Mouse (Mus musculus) gastrocnemius, postnatal 10 days (tissue): Measurements from ENCODE around the gene Pik3c2b. TPM values are rescaled to one million over a fixed set of nuclear protein-coding genes. Genes with fewer than 3 reads are reported as not detected.
"Not testable (repeated sequence)": the region's sequence is repeated elsewhere in the genome, so short reads cannot be mapped to it uniquely, and the experiment has no call there.

Experiments used
- DNase-seq: peaks from one replicate; pipeline ENCODE4 v3.0.0; 2021; ENCODE audit warnings: mixed read lengths
- long read RNA-seq, 2 experiments: library from polyadenylated mRNA; stranded (forward); transcript quantifications; one replicate each; pipeline ENCODE4 v2.0.0; 2021
- total RNA-seq, 2 experiments: library from RNA; stranded (reverse); gene quantifications; 2 replicates each; pipeline ENCODE4 v1.2.3; 2021

Pik3c2b gene
- 10 to 100 TPM; 29.9 to 38.2 TPM for total RNA-seq
- long read RNA-seq, experiment 1, partial matches to known transcripts, result 6 of 14 reads
- long read RNA-seq, experiment 1, other reads (novel, unspliced or antisense), result 8 of 14 reads
- long read RNA-seq, experiment 2, partial matches to known transcripts, result 1 of 7 reads
- long read RNA-seq, experiment 2, other reads (novel, unspliced or antisense), result 6 of 7 reads

DNA sequence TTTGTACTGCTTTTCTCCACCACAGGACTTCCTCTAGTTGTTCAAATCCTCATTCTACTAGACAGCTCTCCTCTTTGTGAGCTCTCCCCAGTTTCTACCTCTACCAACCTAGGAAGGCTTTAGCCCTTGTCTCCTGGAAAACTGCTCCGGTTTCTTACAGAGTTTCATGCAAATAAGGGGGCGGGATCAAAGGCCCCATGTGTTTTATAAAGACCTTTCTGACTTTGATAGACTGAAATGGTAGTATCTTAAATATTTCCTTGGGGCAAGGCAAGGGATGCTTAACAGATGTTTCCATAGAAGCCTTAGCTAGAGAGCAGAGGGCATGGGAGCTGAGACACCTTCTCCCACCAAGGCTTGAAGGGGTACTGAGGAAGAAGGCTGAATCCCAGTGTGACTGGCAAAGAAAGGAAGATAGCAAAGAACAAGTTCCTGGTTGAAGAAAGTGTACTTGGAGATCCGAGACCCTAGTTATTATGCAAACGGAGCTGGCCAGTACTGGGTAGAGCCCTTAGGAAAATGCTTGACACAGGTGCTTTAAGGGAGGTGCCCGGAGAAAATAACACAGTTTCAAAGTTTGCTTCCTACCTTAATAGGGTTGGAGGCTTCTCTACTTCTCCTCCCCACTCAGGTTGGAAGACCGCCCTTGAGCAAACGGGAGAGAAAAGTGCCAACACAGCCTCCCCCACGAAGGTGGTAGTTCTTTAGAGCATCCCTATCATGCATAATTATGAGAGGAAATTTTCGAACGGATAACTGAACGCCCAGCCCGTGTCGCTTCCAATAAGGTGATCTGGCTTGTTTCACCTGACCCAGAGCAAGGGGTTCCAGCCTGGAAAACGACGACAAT is at the start of gene Pik3c2b:
Pik3c2b (plus strand) TSS at position 657 of the 850 bp plus-strand sequence.
- no peak for DNase-seq

DNA sequence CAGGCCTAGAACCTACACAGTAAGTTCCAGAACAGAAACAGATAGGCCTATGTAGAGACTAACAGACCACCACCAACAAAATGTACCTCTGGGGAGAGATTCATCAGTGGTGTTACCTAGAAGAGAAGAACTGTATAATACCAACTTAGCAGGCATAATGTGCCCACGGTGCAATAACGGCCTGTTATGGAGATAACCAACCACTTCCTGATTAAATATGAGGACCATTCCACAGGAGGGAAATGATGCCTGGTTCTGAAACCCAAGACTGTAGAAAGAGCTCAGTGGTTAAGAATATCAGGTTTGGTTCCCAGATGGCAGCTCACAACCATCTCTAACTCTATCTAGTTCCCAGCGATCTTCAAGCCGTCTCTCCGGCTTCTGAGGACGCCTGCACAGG is 45.1 kb upstream of the Pik3c2b start:
- DNase-seq, result no peak

DNA sequence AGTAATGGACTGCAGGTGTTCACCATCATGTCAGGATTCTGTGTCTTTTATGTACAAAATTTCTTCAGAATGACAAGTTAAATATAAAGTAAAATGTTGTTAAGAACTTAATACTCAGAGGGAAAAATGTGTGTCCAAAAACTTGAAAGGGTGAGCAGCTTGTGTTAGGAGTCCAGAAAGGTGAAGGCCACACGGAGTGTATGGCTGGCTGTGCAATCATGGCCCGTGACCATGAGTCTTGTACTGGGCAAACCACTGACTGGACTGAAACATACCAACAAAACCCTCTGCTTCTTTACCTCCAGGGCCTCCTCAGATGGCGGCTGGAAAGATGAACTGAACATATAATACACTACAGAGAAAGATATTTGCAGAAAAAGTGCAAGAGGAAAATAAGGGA is 38.9 kb upstream of the Pik3c2b start:
- no peak for DNase-seq

DNA sequence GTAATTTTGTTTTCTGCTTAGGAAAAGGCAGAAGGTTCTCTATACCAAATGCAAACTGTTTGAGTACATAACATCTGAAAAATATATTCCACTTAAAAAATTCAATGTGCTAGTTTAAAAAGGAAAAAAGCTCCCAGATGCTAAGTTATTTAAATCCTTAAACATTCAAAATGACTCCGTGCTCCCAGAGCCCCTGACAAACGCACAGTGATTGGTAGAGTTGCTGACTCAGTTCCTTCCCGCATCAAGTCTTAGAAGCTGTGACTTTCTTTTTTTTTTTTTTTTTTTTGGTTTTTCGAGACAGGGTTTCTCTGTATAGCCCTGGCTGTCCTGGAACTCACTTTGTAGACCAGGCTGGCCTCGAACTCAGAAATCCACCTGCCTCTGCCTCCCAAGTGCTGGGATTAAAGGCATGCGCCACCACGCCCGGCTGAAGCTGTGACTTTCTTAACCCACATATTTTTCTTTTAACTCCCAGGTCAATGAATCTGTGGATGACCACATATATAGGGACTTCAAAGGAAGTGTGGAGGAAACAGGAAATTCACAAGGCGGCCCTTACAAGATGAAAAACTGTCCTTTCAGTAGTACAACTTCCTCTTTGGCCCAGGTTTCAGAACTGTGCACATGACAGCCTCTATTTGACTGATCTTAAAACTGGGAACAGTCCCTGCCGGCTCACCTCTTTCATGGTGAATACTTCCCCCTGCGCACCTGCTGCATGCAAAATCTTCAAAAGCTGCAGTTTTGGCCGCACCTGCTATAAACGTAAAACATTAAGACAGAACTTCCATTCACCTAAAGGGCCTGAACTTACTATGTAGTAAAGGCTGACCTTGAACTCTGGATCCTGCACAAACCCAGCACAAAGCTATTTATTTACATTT is 33.3 kb upstream of the Pik3c2b start:
- DNase-seq, result no peak

DNA sequence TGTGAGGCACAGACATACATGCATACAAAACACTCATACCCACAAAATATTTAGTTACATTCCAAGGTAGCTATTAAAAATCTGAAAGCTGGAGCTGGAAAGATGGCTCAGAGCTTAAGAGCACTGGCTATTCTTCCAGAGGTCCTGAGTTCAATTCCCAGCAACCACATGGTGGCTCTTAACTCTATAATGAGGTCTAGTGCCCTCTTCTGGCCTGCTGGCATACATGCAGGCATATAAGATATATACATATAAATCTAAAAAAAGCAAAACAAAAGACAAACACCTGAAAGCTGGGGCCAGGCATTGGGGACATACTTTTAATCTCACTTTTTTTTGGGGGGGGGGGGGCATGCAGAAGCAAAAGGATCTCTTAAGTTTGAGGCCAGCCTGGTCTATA is 32.1 kb upstream of the Pik3c2b start:
- DNase-seq, result no peak

DNA sequence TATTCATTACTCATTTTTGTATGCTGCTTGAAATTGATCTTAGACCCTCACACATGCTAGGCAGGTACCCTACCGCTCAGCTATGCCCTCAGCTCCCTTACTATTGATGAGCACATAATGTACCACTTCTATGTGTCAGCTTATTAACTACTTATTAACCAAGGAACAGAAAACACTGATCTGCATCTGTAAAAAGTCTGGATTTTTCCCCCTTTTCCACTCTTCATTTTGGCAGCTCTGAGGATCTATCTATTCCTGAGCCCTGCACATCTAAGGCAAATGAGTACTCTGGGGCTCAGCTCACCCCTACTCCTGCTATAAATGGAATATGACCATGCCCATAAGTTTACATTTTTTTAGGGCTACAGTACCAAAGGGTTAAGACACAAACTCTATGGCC is 31.3 kb upstream of the Pik3c2b start:
- DNase-seq, result no peak

DNA sequence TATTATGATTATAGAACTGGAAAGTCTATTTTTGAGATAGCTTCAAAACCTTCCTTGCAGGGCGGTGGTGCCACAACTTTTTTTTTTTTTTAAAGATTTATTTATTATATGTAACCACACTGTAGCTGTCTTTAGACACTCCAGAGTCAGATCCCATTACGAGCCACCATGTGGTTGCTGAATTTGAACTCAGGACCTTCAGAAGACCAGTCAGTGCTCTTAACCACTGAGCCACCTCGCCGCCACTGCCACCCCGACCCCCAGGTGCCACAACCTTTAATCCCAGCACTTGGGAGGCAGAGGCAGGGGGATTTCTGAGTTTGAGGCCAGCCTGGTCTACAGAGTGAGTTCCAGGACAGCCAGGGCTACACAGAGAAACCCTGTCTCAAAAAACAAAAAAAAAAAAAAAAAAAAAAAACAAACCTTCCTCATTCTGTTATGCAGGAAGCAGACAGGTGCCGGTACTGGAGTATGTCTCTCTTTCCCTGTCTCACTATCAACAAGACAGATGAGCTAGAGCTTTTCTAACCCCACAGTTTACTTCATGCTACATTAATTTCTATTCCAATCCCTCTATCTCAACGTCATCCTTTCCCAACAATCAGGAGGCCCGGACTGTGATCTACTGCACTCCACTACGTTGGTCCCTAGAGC is 28.6 kb upstream of the Pik3c2b start:
- no peak for DNase-seq

DNA sequence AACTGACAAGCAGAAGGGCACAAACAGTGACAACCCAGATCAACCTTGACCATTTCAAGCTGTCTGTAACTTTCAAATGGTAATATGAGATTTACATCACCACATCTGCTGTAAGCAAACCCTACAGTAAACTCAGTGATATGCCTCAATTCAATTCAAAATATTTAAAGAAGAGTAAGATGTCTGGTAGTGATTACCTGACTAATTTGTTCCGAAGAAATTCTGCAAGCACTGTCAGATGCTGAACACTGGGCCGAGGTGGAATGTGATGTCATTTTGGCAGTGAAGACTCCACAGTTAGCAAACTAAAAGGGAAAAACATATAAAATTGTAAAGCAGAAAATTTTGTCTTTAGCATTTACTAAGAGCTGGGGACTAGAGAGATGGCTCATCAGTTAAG is 26.9 kb upstream of the Pik3c2b start:
- DNase-seq, result no peak

DNA sequence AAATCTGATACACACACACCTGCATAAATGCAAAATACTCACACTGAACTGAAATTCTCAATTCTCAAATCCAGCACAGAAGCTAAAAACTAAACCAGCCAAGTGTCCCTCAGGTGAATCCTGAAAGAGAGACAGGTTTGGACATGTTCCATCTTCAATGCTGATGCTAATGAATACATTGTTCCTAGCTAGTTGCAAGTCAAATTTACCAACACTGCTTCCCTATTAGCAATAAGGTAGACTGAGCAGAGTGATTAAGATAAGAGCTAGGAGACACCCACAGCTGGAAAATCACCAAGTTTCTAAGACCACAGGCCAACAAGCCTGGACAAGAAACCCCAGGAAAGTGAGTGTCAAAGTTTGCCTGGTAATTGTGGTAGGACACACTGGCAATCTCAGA is 26.2 kb upstream of the Pik3c2b start:
- no peak for DNase-seq

DNA sequence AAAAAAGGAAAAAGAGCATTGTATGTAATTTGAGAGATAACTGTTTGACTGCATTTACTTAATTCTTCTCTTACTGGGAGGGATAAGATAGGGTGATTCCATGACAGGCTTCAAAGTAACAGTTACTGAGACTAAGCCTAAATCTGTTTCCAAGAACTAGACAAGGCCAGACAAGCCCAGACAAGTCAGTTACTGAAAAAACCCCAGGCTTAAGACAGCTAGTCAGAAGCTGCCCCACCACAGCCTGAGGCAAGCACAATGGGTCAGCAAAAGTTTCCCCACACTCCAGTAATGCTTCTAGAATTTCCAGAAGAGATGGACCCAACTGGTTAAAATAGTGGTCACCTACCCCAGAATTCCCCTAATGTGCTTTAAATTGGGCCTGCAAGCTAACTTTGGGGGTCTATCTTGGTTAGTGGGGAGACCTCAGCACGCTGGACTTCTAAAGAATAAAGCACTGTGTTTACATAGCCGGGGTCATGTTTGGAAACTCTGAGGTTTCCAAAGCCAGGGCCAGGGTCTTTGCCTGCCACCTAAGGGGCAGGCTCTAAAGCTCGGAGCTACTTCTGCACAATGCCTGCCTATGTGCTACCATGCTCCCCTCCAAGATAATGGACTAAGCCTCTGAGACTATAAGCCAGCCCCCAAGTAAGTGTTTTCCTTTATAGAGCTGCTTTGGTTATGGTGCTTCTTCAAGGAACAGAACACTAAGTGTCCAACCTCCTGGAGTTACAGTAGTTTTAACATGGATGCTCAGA is 25.2 kb upstream of the Pik3c2b start:
- no peak for DNase-seq

DNA sequence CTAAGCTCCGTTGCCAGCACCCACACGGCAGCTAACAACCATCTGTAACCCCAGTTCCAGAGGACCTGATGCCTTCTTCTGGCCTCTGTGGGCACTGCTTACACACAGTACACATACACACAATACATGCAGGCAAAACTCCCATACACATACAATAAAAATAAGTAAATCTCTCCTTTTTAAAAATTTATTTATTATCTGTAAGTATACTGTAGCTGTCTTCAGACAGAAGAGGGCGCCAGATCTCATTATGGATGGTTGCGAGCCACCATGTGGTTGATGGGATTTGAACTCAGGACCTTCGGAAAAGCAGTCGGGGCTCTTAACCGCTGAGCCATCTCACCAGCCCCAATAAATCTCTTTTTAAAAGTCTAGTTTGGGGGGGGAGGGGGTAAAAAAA is 24.1 kb upstream of the Pik3c2b start:
- DNase-seq, result no peak

DNA sequence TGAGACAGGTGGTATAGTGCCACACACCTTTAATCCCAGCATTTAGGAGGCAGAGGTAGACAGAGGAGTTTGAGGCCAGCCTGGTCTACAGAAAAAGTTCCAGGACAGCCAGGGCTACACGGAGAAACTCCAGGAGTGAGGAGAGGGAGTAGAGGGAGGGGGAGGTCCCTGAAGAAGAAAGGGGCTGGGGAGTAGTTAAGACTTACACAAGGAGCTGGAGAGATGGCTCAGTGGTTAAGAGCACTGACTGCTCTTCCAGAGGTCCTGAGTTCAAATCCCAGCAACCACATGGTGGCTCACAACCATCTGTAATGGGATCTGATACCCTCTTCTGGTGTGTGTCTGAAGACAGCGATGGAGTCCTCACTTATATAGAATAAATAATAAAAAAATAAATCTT is 23.5 kb upstream of the Pik3c2b start:
- not testable (repeated sequence) for DNase-seq

DNA sequence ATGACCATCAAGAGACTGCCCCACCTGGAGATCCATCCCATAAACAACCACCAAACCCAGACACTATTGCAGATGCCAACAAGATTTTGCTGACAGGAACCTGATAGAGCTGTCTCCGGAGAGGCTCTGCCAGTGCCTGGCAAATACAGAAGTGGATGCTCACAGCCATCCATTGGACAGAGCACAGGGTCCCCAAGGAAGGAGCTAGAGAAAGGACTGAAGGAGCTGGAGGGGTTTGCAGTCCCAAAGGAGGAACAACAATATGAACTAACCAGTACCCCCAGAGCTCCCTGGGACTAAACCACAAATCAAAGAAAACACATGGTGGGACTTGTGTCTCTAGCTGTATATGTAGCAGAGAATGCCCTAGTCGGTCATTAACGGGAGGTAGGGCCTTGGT is 21.7 kb upstream of the Pik3c2b start:
- DNase-seq, result not testable (repeated sequence)

DNA sequence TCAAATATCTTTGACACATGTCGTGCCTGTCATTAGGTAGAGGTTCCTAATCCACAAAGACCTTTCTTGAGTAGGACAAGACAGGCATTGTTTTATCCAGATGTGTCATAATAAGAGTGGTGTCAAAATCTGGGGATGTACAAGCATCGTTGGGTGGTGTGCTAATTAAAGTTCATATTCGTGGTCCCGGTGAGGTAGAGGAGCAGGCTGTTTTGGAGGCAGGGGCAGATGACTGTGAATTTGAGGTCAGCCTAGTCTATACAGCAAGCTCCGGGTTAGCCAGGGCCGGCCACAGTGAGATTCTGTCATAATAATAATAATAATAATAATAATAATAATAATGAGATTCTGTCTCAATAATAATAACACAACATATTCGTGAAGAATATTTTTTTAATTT is 21.0 kb upstream of the Pik3c2b start:
- no peak for DNase-seq

DNA sequence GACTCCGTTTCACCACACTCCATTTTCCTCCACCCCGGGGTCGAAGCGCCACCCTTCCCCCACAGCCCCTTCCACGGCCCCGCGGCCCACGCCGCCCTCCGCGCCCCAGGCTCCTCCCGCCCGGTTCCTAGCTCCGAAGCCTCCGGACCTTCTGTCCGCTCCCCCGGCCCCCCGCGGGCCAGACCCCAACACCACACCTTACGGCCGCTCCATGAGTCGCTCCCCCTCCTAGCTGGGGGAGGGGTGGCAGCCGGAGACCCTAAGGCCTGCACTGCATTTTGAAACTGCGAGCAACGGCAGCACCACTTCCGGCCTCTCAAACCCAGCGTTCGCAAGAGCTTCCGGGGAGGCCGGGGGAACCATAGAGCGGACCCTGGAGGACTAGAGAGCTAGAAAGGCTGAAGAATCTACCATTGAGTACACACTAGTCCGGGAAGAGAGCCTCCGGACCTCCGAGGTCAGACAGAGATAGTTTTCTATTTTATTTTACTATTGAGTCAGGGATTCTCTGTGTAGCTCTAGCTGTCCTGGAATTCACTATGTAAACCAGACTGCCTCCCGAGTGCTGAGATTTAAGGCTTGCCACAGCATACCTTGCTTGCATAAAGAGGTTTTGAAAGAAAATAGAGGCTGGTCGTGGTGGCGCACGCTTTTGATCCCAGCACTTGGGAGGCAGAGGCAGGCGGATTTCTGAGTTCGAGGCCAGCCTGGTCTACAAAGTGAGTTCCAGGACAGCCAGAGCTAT is 20.2 kb upstream of the Pik3c2b start:
- DNase-seq, result peak; percentile 74

DNA sequence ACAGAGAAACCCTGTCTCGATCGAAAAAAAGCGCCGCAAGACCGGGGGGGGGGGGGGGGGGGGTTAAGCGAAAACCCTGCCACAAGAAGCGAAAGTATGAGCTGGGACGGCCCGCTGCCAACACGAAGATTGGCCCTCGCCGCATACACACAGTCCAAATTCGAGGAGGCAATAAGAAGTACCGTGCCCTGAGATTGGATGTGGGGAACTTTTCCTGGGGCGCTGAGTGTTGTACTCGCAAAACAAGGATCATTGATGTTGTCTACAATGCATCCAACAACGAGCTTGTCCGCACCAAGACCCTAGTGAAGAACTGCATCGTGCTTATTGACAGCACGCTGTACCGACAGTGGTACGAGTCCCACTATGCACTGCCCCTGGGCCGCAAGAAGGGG is 19.7 kb upstream of the Pik3c2b start:
- DNase-seq, result not testable (repeated sequence)

DNA sequence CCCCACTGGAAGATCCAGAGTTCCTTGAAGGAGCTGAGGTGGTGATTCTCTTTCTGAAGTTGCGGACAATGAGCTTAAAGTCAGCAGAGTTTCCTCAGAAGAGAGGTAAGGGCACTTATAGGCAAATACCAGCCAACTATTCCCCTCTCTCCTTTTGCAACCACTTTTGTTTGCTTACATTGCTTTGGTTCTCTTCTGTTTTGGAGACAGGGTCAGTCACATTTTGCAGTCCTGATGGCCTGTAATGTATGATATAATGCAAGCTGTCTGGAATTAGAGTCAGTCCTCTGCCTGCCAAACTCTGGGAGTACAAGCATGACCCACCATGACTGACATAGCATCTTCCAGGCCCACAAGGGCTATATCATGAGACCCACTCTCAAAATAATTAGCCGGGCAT is 18.3 kb upstream of the Pik3c2b start:
- no peak for DNase-seq

DNA sequence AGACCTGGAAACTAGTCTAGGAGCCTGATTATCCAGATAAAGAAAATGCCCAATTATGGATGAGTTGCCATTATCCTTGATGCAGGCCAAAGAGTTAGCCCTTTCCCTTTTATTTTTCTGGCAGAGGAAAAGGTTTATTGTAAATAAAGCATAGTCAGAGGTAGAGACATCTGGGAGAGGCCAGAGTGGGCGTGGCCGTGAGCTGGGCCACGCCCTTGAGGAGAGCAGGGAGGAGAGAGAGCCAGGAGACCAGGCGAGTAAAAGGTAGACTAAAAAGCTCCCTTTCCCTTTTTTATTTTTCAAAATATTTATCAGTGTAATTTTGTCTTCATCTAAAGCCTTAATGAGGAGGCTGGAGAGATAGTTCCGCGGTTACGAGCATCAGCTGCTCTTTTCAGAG is 17.5 kb upstream of the Pik3c2b start:
- DNase-seq, result no peak

DNA sequence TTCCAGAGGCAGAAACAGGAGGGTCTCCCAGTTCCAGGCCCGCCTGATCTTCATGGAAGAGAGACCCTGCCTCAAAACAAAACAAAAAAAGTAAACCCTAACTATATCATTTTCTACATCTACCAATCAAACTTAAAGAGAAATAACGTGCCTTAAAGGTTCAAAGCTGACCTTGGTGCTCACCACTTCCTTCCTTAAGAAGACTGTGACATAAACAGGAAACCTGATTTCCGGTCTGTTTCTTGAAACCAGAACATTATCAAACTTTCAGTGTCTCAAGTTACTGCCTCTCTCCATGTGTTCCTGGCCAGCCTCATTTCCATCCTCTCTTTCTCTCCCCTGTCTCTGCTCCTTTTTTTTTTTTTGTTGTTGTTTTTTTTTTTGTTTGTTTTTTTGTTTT is 15.7 kb upstream of the Pik3c2b start:
- DNase-seq, result no peak

DNA sequence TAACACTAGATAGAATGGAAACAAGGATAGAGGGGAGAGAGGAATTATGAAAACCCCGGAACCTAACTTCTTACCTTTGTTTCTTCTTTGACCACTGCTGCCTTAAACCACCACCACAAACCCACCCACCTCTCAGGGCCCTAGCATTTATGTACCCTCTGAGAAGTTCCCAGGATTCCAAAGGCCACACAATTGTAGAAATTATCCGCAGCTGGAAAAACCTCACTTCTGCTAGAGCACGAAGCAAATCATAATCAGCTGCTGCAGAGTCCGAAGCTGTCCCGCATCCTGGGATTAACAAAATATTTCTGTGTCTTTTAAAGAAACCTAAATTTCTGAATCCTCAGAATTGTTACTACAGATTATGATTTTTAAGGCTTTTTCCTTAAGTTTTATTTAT is 15.0 kb upstream of the Pik3c2b start, which contains the start of gene Mdm4:
Mdm4 (minus strand) TSS at position 101 of the 400 bp plus-strand sequence.
- DNase-seq, result no peak

DNA sequence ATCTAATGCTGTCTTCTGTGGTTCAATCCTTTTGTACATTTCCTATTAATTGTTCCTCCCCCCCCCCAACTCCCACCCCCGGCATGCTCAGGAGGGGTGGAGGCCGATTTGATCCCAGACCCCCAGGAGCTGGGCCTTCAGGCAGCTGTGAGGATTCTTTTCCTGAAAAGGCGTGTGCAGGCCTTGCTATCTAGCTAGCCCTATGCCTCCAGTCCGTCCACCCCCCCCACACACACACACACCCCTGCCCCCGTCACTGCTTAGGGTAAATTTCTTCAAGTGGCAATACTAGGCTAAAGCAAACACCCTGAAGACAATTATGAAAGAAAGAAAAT is 12.5 kb upstream of the Pik3c2b start:
- no peak for DNase-seq
